8 mouse cellular contexts compared by ENCODE assay signal in genomic region chr10:119050017-119050685, GRCm38 (mm10).
DNase-seq lines count a peak whose midpoint lies in the region; ATAC-seq and TF ChIP-seq lines count a peak whose summit lies in the region.
"Had no signal": no experiment of that assay in that cellular context is flagged by ENCODE, and none has a peak within 500 bp of the region (broad histone marks: within the 10 kb centered on the region; RNA-seq: fewer than 3 reads in every experiment).

No protein-coding gene starts in this region.

- no peak overlapping the region for H3K9ac ChIP-seq in liver, embryonic 14.5 days (replicated peaks)
- H3K9ac ChIP-seq: midbrain, embryonic 12.5 days had no signal

- no peak for TF ChIP-seq EP300 in liver, embryonic 14.5 days (IDR thresholded peaks at IDR 0.05; ENCODE audit: low read depth)

- H3K36me3 ChIP-seq in liver, embryonic 14.5 days (replicated peaks; ENCODE audit: control insufficient read depth, insufficient read depth, low read depth) = no peaks in the 10 kb centered on the region
- no peaks in the 10 kb centered on the region for H3K36me3 ChIP-seq in forebrain, embryonic 10.5 days (replicated peaks)
- H3K36me3 ChIP-seq: midbrain, embryonic 12.5 days had no signal

- no peak overlapping the region for H3K4me3 ChIP-seq in liver, embryonic 14.5 days (ENCODE audit: insufficient read depth in 1 of 2, low read depth in 2 of 2, low read length in 2 of 2)
- no peak overlapping the region for H3K4me3 ChIP-seq in forebrain, embryonic 10.5 days
- H3K4me3 ChIP-seq: midbrain, embryonic 12.5 days had no signal

- no peak for ATAC-seq in liver, embryonic 14.5 days (ENCODE audit: insufficient read depth)
- ATAC-seq in cerebellum, adult (ENCODE audit: insufficient number of reproducible peaks, low FRiP score, low TSS enrichment) = no peak

- H3K9me3 ChIP-seq in liver, embryonic 14.5 days (ENCODE audit: control insufficient read depth, low read length) = no peaks in the 10 kb centered on the region
- H3K9me3 ChIP-seq in forebrain, embryonic 10.5 days = no peaks in the 10 kb centered on the region
- H3K9me3 ChIP-seq: midbrain, embryonic 12.5 days had no signal

- no peaks in the 10 kb centered on the region for H3K27me3 ChIP-seq in liver, embryonic 14.5 days (ENCODE audit: control insufficient read depth, insufficient read depth, low read length)
- H3K27me3 ChIP-seq in forebrain, embryonic 10.5 days (ENCODE audit: poor library complexity, severe bottlenecking) = no peaks in the 10 kb centered on the region
- H3K27me3 ChIP-seq: midbrain, embryonic 12.5 days had no signal

- peak; percentile 62 for TF ChIP-seq CTCF in liver, embryonic 14.5 days (IDR thresholded peaks at IDR 0.05; ENCODE audit: low read depth)

- H3K4me1 ChIP-seq in liver, embryonic 14.5 days (replicated peaks; ENCODE audit: control insufficient read depth in 2 of 2, insufficient read depth in 2 of 2, low read length in 1 of 2) = no peaks in the 10 kb centered on the region
- H3K4me1 ChIP-seq in forebrain, embryonic 10.5 days = peaks cover 15% of the 10 kb centered on the region

- peak; percentile 14 to 29 for DNase-seq in spleen, postnatal 36 days (ENCODE audit: low spot score in 2 of 2)
- DNase-seq in spleen, postnatal 4 days (ENCODE audit: low spot score in 2 of 2) = no peak
- peak; percentile 70 for DNase-seq in R1 (ENCODE audit: low read depth, low spot score)
- DNase-seq in liver, embryonic 14.5 days (ENCODE audit: low read depth in 3 of 3, low spot score in 3 of 3) = peak in 1 of 3 experiments; percentile 10
- no peak for DNase-seq in right cerebral cortex, adult 2 months (ENCODE audit: low spot score in 2 of 2)
- DNase-seq in forebrain, embryonic 10.5 days (ENCODE audit: extremely low spot score, low spot score) = no peak

- H3K4me2 ChIP-seq in liver, embryonic 14.5 days (ENCODE audit: low read depth) = no peak overlapping the region
- H3K4me2 ChIP-seq: midbrain, embryonic 12.5 days had no signal

- no peak overlapping the region for H3K27ac ChIP-seq in liver, embryonic 14.5 days
- no peak overlapping the region for H3K27ac ChIP-seq in forebrain, embryonic 10.5 days
- H3K27ac ChIP-seq: midbrain, embryonic 12.5 days had no signal

- 26% methylated on average over 18 of the region's 18 CpGs for WGBS in liver, embryonic 14.5 days (ENCODE audit: insufficient replicate concordance)
- 85% methylated on average over 18 of the region's 18 CpGs for WGBS in forebrain, embryonic 10.5 days

Comparison
In these comparisons a context has a peak if more than half of its experiments do, and no peak if none do; other contexts are left out.
1. DNase-seq: peak in spleen, postnatal 36 days (2 of 2) and R1 (single experiment); none in spleen, postnatal 4 days (0 of 2), right cerebral cortex, adult 2 months (0 of 2) and forebrain, embryonic 10.5 days (single experiment).